Mouse (Mus musculus): Measurements from ENCODE around the gene Epha7.

GRCm38 (mm10) chr4:28871615-28872014, 58.7 kb downstream of the Epha7 start:
- TF ChIP-seq CTCF (IDR thresholded peaks at IDR 0.05; ENCODE audit: low read depth) (no peak), EP300 (optimal IDR thresholded peaks at IDR 0.05) (no peak)

Data from stomach, postnatal 0 days (tissue).